Mouse (Mus musculus): Measurements from ENCODE around the gene Fbxl2. TPM values are rescaled to one million over a fixed set of nuclear protein-coding genes. Genes with fewer than 3 reads are reported as not detected.

Fbxl2 gene
- total RNA-seq, 1 experiment = 4.4 TPM

GRCm38 (mm10) chr9:114026261-114026934 lies 19.6 kb downstream of the Fbxl2 start:
- no peak for TF ChIP-seq ZNF384 (IDR thresholded peaks at IDR 0.05; ENCODE audit: low read depth, low read length)
- TF ChIP-seq MAFK (IDR thresholded peaks at IDR 0.05; ENCODE audit: insufficient read depth, low read depth, low read length) = no peak
- no peak for TF ChIP-seq ZC3H11A (IDR thresholded peaks at IDR 0.05; ENCODE audit: borderline replicate concordance, low read depth, low read length)
- peak; percentile 38; the same call in 1 of the 2 replicates for TF ChIP-seq HCFC1 (IDR thresholded peaks at IDR 0.05; ENCODE audit: borderline replicate concordance, insufficient read depth, low read length)
- peaks cover 0 to 2% of the 10 kb centered on the region in 2 experiments; a peak in 1 of 4 replicates for H3K4me1 ChIP-seq (ENCODE audit: control insufficient read depth in 2 of 2, insufficient read depth in 2 of 2, low read length in 2 of 2, poor library complexity in 1 of 2)
- H3K9me3 ChIP-seq (ENCODE audit: control insufficient read depth, insufficient read depth, low read depth, low read length) = no peaks in the 10 kb centered on the region
- DNase-seq (ENCODE audit: low read depth, low spot score) = peak; percentile 91
- peak overlapping the region; percentile 68 to 90 for H3K4me3 ChIP-seq (ENCODE audit: insufficient read depth in 1 of 2, low read depth in 1 of 2, low read length in 2 of 2, poor library complexity in 1 of 2, severe bottlenecking in 1 of 2)
- peak overlapping the region; percentile 82 for H3K9ac ChIP-seq (ENCODE audit: insufficient read depth, low read depth, low read length, poor library complexity, severe bottlenecking)
- in situ Hi-C loops (cut with MboI; ENCODE audit: low sequenced_read_pairs in 2 of 2, unreplicated experiment in 2 of 2) = no loop called here
- H3K36me3 ChIP-seq (ENCODE audit: control insufficient read depth, insufficient read depth, low read length, poor library complexity, severe bottlenecking) = no peaks in the 10 kb centered on the region
- peak overlapping the region; percentile 33; the same call in 1 of the 2 replicates for H3K27ac ChIP-seq (ENCODE audit: insufficient read depth, low read depth, low read length, poor library complexity, severe bottlenecking)

DNA sequence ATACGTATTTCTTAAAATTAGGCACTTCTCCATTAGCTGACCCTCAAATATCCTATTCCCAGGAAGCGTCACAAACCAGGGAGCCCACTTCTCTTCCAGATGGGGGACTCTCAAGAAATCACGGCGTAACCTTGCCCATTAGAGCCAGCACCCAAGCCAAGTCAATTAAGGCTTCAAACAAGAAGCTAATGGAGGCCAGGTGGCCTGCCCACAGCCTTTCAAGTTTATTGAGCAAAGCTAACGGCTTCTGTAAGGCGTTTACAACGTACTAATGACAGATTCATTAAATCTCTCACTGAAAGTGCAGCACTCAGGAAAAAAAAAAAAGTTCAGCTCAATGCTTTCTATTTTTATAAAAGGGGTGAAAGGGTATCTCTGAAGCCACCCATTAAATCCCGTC lies 20.1 kb downstream of the Fbxl2 start:
- Histone ChIP-seq H3K4me1 (ENCODE audit: control insufficient read depth in 2 of 2, insufficient read depth in 2 of 2, low read length in 2 of 2, poor library complexity in 1 of 2) (peaks cover 0 to 2% of the 10 kb centered on the region in 2 experiments; a peak in 1 of 4 replicates), H3K27ac (ENCODE audit: insufficient read depth, low read depth, low read length, poor library complexity, severe bottlenecking) (no peak overlapping the region), H3K9ac (ENCODE audit: insufficient read depth, low read depth, low read length, poor library complexity, severe bottlenecking) (no peak overlapping the region; the same call in 1 of the 2 replicates), H3K36me3 (ENCODE audit: control insufficient read depth, insufficient read depth, low read length, poor library complexity, severe bottlenecking) (no peaks in the 10 kb centered on the region), H3K9me3 (ENCODE audit: control insufficient read depth, insufficient read depth, low read depth, low read length) (no peaks in the 10 kb centered on the region), H3K4me3 (ENCODE audit: insufficient read depth in 1 of 2, low read depth in 1 of 2, low read length in 2 of 2, poor library complexity in 1 of 2, severe bottlenecking in 1 of 2) (peak overlapping the region; percentile 68 to 90)
- TF ChIP-seq HCFC1 (IDR thresholded peaks at IDR 0.05; ENCODE audit: borderline replicate concordance, insufficient read depth, low read length) = no peak
- TF ChIP-seq MAFK (IDR thresholded peaks at IDR 0.05; ENCODE audit: insufficient read depth, low read depth, low read length) = no peak
- no peak for TF ChIP-seq ZNF384 (IDR thresholded peaks at IDR 0.05; ENCODE audit: low read depth, low read length)
- TF ChIP-seq CHD2 (IDR thresholded peaks at IDR 0.05; ENCODE audit: low read depth, low read length) = no peak
- TF ChIP-seq ZC3H11A (IDR thresholded peaks at IDR 0.05; ENCODE audit: borderline replicate concordance, low read depth, low read length) = no peak
- no peak for DNase-seq (ENCODE audit: low read depth, low spot score)
- in situ Hi-C loops (cut with MboI; ENCODE audit: low sequenced_read_pairs in 2 of 2, unreplicated experiment in 2 of 2) = no loop called here

DNA sequence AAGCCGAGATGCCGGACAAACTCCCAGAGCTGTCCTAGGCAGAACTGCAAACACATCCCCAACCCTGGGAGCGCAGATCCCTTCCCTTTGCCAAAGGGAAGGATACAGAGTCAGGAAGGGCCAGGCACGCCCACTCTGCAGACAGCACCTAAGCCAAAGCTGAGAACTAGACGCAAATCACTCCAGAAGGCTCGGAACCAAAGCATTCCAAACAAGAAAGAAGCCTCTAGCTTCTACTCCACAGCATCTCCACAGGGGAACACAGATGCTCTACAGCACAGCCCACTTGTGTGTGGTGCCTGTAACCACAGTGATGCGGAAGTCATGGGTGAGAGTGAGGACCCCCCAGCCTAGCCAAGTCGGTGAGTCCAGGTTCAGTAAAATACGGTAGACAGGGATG lies 20.8 kb downstream of the Fbxl2 start:
- Histone ChIP-seq H3K27ac (ENCODE audit: insufficient read depth, low read depth, low read length, poor library complexity, severe bottlenecking) (no peak overlapping the region), H3K4me3 (ENCODE audit: insufficient read depth in 1 of 2, low read depth in 1 of 2, low read length in 2 of 2, poor library complexity in 1 of 2, severe bottlenecking in 1 of 2) (no peak overlapping the region), H3K36me3 (ENCODE audit: control insufficient read depth, insufficient read depth, low read length, poor library complexity, severe bottlenecking) (no peaks in the 10 kb centered on the region), H3K4me1 (ENCODE audit: control insufficient read depth in 2 of 2, insufficient read depth in 2 of 2, low read length in 2 of 2, poor library complexity in 1 of 2) (peaks cover 0 to 2% of the 10 kb centered on the region in 2 experiments; a peak in 1 of 4 replicates), H3K9me3 (ENCODE audit: control insufficient read depth, insufficient read depth, low read depth, low read length) (no peaks in the 10 kb centered on the region), H3K9ac (ENCODE audit: insufficient read depth, low read depth, low read length, poor library complexity, severe bottlenecking) (no peak overlapping the region)
- no peak for DNase-seq (ENCODE audit: low read depth, low spot score)
- TF ChIP-seq HCFC1 (IDR thresholded peaks at IDR 0.05; ENCODE audit: borderline replicate concordance, insufficient read depth, low read length) = no peak
- TF ChIP-seq CHD2 (IDR thresholded peaks at IDR 0.05; ENCODE audit: low read depth, low read length) = no peak
- no peak for TF ChIP-seq MAFK (IDR thresholded peaks at IDR 0.05; ENCODE audit: insufficient read depth, low read depth, low read length)
- no peak for TF ChIP-seq ZC3H11A (IDR thresholded peaks at IDR 0.05; ENCODE audit: borderline replicate concordance, low read depth, low read length)
- no peak for TF ChIP-seq ZNF384 (IDR thresholded peaks at IDR 0.05; ENCODE audit: low read depth, low read length)
- in situ Hi-C loops (cut with MboI; ENCODE audit: low sequenced_read_pairs in 2 of 2, unreplicated experiment in 2 of 2) = no loop called here

GRCm38 (mm10) chr9:114022141-114022540 lies 23.9 kb downstream of the Fbxl2 start:
- Histone ChIP-seq H3K9ac (ENCODE audit: insufficient read depth, low read depth, low read length, poor library complexity, severe bottlenecking) (no peak overlapping the region; the same call in 1 of the 2 replicates), H3K4me3 (ENCODE audit: insufficient read depth in 1 of 2, low read depth in 1 of 2, low read length in 2 of 2, poor library complexity in 1 of 2, severe bottlenecking in 1 of 2) (no peak overlapping the region), H3K36me3 (ENCODE audit: control insufficient read depth, insufficient read depth, low read length, poor library complexity, severe bottlenecking) (no peaks in the 10 kb centered on the region), H3K9me3 (ENCODE audit: control insufficient read depth, insufficient read depth, low read depth, low read length) (no peaks in the 10 kb centered on the region), H3K4me1 (ENCODE audit: control insufficient read depth in 2 of 2, insufficient read depth in 2 of 2, low read length in 2 of 2, poor library complexity in 1 of 2) (peaks cover 0 to 2% of the 10 kb centered on the region in 2 experiments; a peak in 1 of 4 replicates), H3K27ac (ENCODE audit: insufficient read depth, low read depth, low read length, poor library complexity, severe bottlenecking) (no peak overlapping the region)
- TF ChIP-seq MAFK (IDR thresholded peaks at IDR 0.05; ENCODE audit: insufficient read depth, low read depth, low read length) = no peak
- no peak for TF ChIP-seq CHD2 (IDR thresholded peaks at IDR 0.05; ENCODE audit: low read depth, low read length)
- TF ChIP-seq HCFC1 (IDR thresholded peaks at IDR 0.05; ENCODE audit: borderline replicate concordance, insufficient read depth, low read length) = no peak
- TF ChIP-seq ZC3H11A (IDR thresholded peaks at IDR 0.05; ENCODE audit: borderline replicate concordance, low read depth, low read length) = no peak
- no peak for TF ChIP-seq ZNF384 (IDR thresholded peaks at IDR 0.05; ENCODE audit: low read depth, low read length)
- in situ Hi-C loops (cut with MboI; ENCODE audit: low sequenced_read_pairs in 2 of 2, unreplicated experiment in 2 of 2) = no loop called here
- no peak for DNase-seq (ENCODE audit: low read depth, low spot score)

Measured in ES-E14 (cell line).